Mouse (Mus musculus): Measurements from ENCODE around the gene Dock3.
A peak's percentile ranks its signal among the peaks of the same experiment; 100 is the strongest.

The Dock3 gene

DNA sequence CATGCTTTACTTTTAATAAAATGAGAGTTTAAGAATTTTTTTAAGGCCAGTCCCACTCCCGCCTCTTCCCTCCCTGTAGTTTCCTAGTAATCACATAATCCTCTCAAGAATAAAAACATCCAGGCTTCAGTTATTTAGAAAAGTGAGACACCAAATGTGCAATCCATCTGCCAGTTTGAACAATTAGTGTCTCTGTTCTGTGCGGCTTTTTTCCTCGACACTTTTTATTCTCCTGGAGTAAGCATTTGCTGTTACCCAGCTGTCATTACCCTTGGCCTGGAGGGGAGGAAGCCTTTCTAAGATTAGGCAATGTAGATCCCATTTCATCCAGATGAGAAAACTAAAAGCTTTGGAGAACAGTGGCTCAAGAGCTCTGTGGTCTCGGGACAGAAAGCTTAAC lies 221.9 kb downstream of the Dock3 start:
- DNase-seq (ENCODE audit: low spot score in 2 of 2) = no peak

DNA sequence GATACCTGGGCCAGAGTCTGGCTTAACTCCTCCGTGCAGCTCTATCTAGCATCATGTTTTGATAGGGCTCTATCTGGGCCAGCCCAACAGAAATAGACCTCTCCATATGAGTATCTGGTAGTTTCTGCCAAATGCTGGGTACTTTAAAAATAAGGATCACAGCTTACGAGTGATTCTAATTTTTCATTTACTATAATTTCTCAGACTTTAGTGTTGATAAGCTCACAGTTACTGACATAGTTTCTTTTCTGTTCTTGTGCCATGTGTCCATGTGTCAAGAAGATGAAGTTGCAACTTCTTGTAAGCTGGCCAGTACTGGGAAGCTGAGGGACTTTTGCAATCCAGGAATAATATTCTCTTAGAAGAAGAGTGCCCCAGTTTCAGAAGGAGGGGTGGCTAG lies 228.5 kb downstream of the Dock3 start:
- DNase-seq (ENCODE audit: low spot score in 2 of 2) = no peak

DNA sequence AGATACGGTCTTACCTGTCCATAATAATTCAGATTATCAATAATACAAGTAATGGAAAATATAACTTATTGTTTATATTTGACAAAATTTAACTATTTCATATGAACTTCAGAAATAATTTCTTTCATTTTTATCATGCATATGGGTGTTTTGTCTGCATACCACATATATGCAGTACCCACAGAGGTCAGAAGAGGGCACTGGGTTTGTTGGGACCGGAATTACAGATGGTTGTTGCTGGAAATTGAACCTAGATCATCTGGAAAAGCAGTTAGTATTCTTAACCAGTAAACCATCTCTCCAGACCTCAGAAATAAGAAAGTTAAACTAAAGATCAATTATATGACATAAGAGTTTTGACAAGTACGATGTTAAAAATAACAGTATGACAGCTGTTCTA lies 261.0 kb downstream of the Dock3 start:
- no peak for DNase-seq (ENCODE audit: low spot score in 2 of 2)

DNA sequence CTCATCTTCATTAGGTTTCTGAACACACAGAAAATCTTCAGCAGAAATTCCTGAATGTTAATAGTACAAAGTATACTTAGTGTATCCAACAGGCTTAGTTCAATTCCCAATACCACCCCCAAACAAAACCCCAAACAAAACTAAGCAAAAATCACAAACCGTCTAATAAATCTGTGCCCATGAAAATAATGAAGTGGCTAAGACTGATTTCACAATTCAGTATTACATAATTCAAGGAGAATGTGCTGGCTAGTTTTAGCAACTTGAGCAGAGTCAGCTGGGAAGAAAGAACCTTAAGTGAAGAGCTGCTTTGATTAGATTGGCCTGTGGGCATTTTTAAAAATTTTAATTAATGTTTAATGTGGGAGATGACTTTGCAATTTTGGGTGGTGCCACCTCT lies 273.3 kb downstream of the Dock3 start:
- DNase-seq (ENCODE audit: low spot score in 2 of 2) = no peak

DNA sequence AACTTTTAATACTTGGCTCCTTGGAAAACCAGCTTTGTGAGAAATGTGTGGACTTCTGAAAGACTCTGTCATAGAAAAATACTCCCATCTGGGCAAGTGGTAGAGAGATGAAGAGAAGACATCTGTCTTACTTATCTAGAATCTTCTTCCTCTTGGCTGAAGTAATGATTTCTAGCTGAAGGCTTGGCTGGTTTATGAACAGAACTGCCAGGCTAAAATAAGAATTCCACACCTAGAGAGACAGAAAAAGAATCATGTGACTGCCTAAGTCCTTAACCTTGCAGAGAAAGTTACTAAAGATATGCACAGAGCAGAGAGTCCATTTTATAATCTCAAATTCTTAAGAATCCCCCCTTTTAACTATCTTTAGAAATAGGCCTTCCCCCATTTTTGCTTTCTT lies 276.2 kb downstream of the Dock3 start:
- DNase-seq (ENCODE audit: low spot score in 2 of 2) = no peak

DNA sequence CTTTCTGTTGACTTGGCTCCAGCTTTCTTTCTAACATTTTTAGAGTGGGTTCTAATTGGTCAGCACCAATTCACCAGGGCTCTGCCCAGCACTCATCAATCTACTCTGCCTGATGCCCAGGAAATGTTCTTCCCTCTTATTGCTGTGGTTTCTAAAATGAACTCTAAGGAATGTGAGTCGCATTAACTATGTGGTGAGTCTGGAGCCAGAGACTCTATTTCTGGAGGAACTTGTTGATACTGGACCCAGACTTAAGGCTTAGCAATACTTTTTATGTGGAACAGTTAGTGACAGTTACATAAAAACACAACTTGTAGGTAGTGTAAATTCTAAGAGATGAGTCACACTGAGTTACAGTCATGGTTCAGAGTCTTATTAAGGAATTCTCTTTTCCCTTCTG lies 296.7 kb downstream of the Dock3 start:
- no peak for DNase-seq (ENCODE audit: low spot score in 2 of 2)

DNA sequence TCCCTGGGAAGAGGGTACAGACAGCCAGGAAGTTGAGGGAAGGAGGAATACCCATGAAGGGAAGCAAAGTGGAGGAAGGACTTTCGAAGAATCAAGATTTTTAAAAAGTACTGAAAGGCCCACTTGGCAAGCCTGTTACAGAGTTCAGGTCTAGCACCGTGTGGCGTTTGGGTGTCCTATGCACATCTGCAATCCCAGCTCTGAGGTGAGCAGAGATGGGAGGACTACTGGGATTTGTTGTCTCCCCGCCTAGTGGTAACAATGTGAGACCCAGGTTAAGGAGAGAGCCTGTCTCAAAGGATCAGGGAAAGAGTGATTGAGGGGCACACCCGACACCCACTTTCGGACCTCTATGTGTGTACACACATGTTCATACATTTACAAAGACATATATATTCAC lies 316.8 kb downstream of the Dock3 start:
- DNase-seq (ENCODE audit: low spot score in 2 of 2) = no peak

DNA sequence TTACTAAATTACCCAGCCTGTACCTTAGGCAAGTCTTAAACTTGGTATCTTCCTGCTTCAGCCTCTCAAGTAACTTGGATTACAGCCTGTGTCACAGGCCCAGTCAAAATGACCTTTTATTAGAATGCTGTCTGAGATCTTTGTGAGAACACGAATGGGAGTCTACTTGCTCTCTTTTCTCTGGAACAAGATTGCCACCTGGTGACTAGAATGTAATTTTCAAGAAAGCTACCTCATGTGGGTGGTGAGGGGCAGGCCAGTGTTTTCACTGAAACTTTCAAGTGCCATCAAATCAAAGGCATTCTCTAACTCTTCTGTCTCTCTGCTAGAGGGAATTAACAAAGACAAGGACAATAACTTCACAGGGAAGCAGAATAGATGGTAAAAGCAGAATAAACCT lies 317.9 kb downstream of the Dock3 start:
- DNase-seq (ENCODE audit: low spot score in 2 of 2) = no peak

DNA sequence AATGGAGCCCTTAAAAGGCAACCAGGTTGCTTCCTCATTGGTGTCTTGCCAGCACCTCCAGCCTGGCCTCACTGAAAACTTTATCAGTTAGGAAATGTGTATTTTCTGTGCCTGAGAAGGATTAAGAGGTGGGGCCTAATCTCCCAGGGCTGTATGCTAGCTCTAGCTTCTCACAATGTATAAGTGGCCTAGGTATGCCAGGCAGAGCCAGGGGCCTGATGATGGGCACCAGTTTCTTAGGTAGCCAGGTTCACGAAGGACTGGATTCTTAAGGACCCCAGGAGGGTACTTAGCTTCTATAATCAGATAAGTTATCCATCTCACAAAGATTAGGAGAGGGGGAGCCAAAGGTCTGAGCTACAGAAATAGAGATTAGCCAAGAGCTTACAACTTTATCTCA lies 320.1 kb downstream of the Dock3 start:
- DNase-seq (ENCODE audit: low spot score in 2 of 2) = no peak

DNA sequence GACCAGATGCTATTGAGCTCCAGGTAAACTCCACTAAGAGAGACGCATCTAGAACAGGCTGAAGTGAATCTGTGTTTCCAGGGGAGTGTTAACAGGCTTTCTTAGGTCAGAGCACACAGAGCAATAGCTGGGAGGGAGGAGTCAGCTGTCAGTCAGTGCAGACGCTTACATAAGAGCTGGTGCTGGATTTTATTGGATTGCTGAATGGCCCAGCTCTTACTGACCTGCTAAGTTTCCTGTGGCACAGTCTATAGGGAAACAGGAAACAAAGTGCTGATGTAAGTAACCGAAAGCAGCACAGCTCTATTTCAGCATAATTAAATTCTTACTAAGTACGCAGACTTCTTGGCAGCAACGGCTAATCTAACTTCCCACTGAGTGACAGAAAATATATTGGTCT lies 323.0 kb downstream of the Dock3 start:
- DNase-seq (ENCODE audit: low spot score in 2 of 2) = no peak

DNA sequence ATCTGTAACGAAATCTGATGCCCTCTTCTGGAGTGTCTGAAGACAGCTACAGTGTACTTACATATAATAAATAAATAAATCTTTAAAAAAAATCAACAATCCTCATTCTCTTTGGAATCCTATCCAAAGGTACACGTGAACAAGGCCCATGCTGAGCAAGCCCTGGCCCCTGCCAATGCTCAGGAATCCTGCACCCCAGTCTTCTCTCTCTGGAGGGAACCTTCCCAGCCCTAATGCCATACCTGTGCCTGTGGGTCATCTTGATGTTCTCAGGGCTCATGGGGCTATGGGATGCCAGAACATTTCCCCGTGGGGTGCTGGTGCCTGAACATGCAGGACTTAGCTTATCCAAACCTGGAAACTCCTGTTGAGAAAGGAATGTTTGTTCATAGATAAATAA lies 323.5 kb downstream of the Dock3 start:
- DNase-seq (ENCODE audit: low spot score in 2 of 2) = no peak

DNA sequence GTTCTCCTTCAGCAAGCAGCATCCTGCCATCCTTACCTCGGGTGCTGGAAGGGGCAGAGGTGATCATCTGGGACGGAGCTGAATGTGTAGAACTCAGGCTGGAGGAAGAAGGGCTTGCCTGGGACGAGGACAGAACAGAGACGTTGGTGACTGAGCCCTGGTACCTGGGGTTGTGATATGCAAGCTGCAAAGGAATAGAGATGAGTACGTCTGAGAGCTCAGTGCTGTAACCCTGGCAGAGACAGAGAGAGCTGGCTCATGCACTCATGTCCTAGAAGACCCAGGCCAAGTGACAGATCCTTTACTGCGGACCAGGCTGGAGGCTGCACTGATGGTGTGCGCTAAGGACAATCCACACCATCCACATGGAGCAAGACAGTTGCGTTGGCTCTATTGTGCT lies 325.1 kb downstream of the Dock3 start:
- no peak for DNase-seq (ENCODE audit: low spot score in 2 of 2)

DNA sequence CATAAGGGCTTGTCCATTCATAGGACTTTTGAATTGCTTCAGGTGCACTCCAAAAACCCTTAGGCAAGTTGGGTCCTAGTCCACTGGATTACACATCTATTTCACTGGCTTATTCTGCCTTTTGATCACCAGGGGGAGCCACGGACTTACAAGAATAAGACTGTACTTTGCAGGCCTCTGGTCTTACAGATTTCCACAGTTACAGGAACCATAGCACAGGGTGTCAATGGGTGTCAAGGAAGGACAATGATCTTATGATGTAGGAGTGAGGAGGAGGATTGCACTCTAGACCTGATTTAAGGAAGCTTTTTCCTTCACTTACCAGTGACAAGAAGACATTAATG lies 327.9 kb downstream of the Dock3 start:
- DNase-seq (ENCODE audit: low spot score in 2 of 2) = peak in 1 of 2 experiments; percentile 45

DNA sequence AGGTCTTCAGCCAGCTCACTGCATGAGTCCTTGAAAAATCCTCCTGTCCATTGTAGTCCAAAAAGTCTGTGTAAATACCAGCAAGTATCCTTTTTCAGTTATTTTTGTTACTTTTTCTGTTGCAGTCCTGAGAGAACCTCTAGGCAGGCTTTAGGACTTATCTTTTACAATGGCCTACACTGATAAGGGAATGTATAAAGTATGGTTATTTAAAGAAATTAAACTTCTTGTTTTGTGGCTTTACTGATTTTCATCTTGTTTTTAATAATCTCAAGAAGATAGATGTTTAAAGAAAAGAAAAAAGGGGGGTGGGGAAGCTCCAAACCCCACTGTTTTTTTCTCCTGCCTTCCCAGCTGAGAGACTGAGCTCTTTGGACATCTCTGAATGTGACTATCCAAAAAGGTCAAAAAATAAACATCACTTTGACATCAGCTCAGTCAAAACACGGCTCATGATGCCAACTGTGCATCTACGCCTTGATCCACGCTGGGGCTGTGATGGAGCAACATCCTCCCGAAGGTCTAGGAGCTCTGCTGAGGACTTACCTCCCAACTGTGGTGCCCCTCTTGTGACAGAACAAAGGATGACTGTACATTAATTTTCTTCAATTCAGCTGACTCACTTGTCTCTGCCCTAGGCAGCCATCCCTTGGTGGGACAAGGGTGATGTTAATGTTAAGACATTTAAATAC lies 328.5 kb downstream of the Dock3 start:
- no peak for DNase-seq (ENCODE audit: low spot score in 2 of 2)

DNA sequence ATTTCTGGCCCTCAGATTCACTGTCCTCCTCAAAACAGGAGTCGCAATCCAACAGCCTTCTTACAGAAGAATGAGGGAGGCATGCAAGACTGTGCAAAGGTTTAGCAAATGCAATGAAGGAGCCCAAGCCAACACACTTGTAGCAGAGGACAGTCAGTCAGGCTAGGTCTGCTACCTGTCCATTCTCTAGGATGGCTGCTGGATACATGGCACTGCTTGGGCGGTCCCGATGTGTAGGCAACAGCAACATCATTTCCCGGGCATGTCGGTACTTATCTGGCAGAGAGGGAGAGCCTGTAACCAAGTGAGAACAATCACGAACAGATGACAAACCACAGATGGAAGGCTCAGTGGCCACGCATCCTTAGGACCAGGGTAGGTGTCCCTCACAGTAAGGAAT lies 330.1 kb downstream of the Dock3 start:
- no peak for DNase-seq (ENCODE audit: low spot score in 2 of 2)

DNA sequence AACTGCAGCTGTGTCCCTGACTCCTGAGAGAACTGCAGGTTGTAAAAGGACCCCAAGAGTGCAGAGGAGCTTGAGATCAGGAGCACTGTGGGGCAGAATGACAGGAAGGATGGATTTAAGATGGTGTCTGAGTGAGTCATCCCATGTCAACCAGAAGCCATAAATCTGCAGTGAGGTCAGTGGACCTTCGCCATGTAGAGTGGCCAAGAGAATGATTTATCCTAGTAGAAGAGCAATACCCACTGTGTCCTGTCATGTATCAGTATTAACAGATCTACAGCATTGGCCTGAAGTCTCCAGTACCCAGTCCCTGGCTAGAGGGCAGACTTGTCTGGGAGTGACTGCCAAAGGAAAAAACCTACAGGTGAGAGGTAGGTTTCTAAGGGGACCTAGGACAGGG lies 332.8 kb downstream of the Dock3 start:
- DNase-seq (ENCODE audit: low spot score in 2 of 2) = no peak

DNA sequence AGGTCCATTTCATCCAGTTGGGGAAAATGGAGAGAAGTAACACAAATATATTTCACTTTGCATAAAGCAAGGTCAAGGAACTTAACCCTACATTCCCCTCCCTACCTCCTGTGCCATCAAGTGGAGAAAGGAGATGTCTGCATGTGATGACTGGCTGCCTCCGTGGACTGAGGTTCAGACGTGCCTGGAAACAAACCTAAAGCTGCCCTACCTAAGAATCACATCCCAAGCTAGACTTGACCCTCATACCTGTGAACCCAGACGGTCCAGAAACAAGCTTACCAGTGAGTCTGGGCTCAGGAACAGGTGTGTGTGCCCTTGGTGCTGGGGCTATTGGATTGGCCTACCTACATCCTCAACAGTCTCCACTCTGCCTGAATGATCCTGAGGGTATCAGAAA lies 338.4 kb downstream of the Dock3 start:
- no peak for DNase-seq (ENCODE audit: low spot score in 2 of 2)

DNA sequence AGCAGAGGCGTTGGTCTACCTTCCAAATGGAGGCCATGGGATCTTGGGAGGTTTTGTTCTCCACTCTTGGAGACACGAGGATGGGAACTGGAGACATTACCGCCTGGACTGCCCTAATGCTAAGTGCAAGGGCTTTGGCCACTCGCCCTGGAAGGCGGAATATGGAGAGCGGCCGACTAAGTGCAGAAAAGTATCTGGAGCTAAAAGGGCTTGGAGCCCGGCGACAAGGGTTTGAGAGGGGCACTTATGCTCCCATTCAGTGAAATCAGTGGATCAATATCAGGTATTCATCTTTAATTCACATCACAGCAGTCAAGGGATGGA lies 339.2 kb downstream of the Dock3 start:
- DNase-seq (ENCODE audit: low spot score in 2 of 2) = no peak

DNA sequence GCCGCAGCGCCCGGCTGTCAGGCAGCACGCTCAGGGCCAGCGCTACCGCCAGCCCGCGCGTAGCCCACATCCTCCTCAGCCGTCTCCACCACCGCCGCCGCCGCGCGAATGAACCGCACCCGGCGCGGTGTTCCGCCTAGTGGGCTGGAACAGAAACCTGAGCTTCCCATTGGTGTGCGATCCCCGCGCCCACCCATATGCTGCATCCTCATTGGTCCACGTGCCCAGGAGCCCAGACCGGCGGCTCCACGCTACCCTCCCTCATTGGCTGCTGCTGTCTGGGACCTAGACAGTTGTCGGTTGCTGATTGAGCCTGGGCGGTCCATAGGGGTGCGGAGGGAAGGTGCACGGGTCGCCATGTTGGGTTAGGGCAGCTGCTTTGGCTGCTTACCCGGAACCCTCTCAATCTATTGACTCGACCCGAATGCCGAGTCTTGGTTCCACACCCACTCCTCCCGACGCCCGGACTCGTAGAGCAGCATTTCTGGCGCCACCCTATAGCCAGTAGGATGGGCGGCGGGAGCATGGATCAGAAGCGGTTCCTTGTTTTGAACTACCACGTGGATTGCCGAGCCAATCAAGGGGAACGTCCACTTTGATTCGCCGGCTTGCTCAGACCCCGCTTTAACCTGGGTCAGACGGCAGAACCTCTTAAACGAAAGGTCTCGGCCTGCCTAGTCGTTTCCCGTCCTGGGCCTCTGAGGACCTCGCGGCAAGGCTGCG lies 339.7 kb downstream of the Dock3 start, which contains the start of gene Manf:
TSS of gene Manf (minus strand) at position 151 of the 723 bp plus-strand sequence.
- DNase-seq (ENCODE audit: low spot score in 2 of 2) = peak; percentile 97 to 99

DNA sequence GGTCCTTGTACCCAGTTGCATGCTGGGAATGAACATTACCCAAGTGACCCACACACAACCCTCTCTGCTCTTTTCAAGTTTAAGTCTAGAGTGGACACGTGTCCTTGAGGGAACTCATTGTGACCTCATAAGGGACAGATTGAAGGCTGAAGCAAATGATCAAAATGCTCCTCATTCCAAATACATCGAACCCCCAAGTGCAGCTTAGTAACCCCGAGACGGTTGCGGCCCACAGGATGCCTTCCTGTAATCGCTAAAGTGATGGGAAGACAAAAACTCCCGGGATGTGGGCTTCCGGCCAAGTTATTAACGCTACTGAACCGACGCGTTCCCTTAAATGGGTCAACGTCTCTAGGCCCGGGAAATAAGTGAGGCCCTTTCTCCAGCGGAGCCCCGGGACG lies 340.4 kb downstream of the Dock3 start:
- DNase-seq (ENCODE audit: low spot score in 2 of 2) = no peak

DNA sequence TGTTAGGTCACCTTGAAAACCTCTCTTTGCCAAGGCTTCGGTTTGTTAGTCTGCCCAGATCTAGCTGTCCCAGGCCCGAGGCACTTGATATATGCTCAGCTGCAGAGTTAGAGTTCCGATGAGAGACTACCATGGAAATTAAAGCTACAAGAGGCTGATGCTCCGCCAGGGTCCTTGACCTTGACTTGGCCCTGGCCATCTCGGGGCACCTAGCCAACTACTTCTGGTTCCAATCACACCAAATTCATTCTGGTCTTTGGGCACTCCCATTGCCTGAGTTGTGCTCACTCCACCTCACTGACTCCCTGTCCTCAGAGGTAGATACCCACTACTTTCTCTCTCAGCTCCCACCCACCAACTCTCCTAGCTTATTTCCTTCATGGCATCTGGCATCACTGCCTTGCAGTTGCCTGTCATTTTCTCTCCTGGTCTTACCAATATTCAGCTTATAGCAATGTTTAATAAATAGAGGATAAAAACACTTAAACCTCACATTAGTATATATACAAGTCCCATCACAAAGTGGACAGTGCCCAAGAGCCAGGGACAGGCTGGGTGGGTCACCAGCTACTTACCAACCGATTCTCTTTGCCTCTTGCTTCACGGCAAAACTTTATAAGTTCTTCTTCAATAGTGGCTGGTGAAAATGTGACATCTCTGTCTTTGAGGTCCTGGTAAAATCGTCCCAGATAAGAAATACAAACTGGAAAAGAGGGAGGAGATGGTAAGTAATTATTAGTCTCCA lies 341.0 kb downstream of the Dock3 start:
- no peak for DNase-seq (ENCODE audit: low spot score in 2 of 2)

DNA sequence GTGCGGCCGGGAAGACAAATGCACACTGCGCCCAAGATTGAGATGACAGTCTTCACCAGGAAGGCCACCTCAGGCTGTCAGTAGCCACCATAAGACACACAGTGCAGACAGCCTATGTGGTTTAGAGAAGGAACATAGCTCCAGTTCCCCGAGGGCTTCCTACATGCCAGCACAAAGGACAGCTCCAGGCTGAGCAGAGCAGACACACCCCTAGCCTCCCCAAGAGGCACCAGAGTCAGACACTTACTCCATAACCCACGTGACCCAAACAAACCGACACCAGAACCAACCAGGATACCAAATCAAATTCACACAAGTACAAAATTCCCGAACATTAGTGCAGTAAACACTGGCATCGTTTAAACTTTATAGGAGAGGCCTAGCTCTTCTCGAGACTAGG lies 342.4 kb downstream of the Dock3 start:
- no peak for DNase-seq (ENCODE audit: low spot score in 2 of 2)

DNA sequence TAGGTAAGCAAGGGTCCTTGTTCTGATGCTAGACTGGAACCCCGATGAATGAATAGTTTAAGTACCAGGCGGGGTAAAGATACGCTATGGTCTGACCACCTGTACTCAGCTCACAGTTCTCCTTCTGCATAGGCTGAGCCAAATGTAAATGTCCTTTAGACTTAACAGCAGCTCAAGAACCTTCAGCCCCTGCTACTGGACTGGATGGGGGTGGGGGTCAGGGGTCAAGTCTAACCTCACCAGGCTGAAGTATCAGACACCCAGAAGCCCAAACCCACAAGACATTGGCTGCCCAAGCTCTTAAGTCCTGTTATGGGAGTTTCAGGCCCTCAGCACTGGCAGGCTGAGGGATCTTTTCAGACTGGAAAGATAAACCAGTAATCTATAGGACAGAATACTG lies 343.4 kb downstream of the Dock3 start:
- no peak for DNase-seq (ENCODE audit: low spot score in 2 of 2)
